Mouse (Mus musculus): ENCODE measurements at regions not wholly inside any gene's neighbourhood (a gene's known extent, or its start where the extent isn't known, plus 50 kb on each side); places are given as distances from the start of the nearest gene placed in this dataset.

- no peak for DNase-seq (ENCODE audit: low read depth, low spot score)
Measured at GRCm38 (mm10) chr9:46738056-46738455, 260.5 kb upstream of the Gm4791 start.

GRCm38 (mm10) chr9:46737446-46737845 is 261.1 kb upstream of the Gm4791 start:
- peak; percentile 49 for DNase-seq (ENCODE audit: low read depth, low spot score)

GRCm38 (mm10) chr9:46736232-46736631 is 262.3 kb upstream of the Gm4791 start:
- no peak for DNase-seq (ENCODE audit: low read depth, low spot score)

GRCm38 (mm10) chr9:46735664-46736067 is 262.9 kb upstream of the Gm4791 start:
- peak; percentile 86 for DNase-seq (ENCODE audit: low read depth, low spot score)

- DNase-seq (ENCODE audit: low read depth, low spot score): peak; percentile 69
Measured at GRCm38 (mm10) chr9:46728465-46728864, 270.1 kb upstream of the Gm4791 start.

- peak; percentile 84 for DNase-seq (ENCODE audit: low read depth, low spot score)
Measured at GRCm38 (mm10) chr9:46724231-46724630, 274.3 kb upstream of the Gm4791 start.

DNA sequence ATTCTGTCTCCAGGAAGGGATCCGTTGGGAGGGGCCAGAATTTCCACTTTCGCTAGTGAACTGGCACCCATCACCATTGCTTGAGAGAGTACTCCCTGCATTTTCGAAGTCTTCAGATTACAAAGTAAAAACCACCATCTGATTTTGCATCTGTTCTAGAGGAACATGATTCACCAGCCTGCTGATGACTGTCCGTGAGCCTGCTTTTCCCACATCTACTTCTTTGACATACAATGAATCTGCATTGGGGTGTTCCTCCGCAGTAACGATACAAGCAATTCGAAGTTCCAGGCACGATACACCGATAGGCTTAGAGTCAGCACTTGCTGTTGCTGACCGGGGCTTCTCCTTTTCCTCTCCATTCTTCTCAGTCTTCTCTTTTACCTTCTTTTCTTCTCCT is 285.1 kb upstream of the Gm4791 start:
- peak; percentile 63 for DNase-seq (ENCODE audit: low read depth, low spot score)

- DNase-seq (ENCODE audit: low read depth, low spot score): peak; percentile 84
Measured at GRCm38 (mm10) chr9:46704151-46704905, 294.2 kb upstream of the Gm4791 start.

DNA sequence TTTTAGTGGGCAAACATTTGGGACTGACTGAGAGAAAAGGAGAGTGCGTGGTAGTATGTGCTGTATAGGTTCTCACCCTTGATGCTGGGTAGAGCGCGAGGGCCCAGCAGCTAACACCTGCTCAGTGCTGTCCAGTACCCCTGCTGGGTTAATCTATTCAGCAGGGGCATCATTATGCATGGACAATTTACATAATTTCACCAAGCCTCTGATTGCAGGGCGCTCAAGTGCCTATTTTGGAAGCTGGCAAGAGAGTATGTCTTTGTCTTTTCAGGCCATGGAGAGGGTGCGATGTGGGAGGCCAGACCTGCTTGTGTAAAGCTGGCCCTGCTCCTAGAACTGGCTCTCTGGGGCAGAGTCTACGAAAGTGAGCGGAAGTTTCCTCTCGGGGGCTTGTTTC is 294.9 kb upstream of the Gm4791 start:
- peak; percentile 65 for DNase-seq (ENCODE audit: low read depth, low spot score)

- peak; percentile 78 for DNase-seq (ENCODE audit: low read depth, low spot score)
Measured at GRCm38 (mm10) chr9:46702901-46703636, 295.5 kb upstream of the Gm4791 start.

DNA sequence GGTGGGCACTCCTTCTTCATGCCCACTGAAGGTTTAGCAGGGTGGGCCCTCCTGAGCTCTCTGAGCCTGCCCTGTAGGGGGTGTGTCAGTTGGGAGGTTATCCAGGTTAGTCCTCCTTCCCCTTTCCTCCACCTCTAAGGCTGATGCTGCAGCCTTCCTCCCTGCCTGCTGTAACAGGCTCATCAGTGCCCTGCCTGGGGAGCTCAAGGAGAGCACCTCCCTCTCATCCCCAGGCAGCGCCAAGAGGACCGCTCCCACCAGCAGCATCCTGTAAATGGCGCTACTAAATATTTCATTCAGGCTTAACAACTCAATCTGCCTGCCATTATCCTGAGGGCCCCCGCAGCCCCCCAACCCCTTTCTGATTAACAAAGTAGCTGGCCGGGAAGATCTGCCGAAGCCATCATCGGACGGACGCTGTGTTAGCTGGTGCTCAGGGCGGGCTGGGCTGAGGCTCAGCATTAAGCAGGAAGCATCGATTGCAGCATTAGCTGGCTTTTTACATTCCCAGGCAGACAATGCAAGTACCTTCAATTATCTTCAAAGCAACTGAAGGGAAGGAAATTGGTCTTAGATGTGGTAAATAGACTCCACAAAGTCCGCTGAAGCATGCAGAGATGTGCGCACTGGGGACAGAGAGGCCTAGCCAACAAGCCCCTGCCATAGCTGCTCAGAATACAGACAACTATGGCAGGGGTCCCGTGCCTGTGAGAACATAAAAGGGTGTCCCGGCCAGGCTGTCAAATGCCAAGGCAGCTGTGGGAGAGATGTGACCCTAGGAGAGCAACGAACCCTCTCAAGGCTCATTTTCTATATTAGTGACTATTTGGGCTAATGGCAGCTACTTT is 296.3 kb upstream of the Gm4791 start:
- DNase-seq (ENCODE audit: low read depth, low spot score): peak; percentile 6

DNA sequence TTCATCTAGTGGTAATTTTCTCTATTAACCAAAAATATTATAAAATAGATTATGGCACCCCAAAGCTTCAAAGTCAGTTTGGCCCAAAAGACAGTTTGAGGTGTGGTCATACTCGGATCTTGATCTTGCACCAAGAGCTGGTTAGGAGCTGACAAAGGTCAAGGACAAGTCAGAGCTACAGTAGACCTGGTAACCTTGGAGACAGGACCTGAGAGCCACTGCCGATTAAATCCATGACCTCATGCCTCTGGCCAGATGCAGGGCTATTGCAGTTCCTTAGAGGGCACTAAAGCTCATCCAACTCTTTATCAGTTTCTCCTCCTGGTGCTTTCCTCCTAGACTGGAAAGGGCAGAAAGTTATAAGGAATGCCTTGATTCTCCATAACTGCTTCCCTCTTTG is 302.4 kb upstream of the Gm4791 start:
- no peak for DNase-seq (ENCODE audit: low read depth, low spot score)

GRCm38 (mm10) chr9:46689331-46689730 is 309.2 kb upstream of the Gm4791 start:
- DNase-seq (ENCODE audit: low read depth, low spot score): peak; percentile 42

DNA sequence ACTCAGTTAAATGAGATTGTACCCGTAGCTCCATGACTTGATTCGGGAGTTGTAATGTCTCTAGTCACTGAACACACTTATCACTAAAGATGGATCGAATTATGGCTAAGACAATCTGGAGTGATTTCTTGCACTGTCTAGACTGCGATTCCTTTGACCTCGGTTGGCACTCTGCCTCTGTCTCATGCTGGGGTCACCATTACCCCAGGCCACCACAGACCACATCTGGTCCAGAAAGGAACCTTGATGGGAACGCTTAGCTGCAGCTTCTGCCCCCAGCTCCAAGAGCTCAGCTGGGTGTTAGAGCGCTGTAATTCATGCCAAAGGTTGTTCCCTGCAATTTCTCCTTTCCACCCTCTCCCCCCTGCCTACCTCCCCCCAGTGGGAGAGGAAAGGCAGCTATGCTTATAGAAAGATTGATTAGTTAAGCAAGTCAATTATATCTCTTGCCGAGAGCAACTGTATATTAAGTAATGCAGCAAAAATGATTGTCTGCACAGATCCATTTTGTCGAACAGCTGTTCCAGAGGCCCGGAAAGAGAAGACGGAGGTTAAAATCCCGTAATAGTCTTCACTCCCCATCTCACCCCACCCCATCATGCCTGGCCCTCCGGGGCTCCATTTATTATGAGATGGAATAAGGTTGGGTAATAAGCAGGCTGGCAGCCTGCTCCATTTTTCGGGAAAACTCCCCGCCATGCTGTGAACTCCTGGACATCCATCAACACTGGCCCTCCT is 314.3 kb upstream of the Gm4791 start:
- DNase-seq (ENCODE audit: low read depth, low spot score): no peak

- no peak for DNase-seq (ENCODE audit: low read depth, low spot score)
Measured at GRCm38 (mm10) chr9:46672050-46672449, 326.5 kb upstream of the Gm4791 start.

DNA sequence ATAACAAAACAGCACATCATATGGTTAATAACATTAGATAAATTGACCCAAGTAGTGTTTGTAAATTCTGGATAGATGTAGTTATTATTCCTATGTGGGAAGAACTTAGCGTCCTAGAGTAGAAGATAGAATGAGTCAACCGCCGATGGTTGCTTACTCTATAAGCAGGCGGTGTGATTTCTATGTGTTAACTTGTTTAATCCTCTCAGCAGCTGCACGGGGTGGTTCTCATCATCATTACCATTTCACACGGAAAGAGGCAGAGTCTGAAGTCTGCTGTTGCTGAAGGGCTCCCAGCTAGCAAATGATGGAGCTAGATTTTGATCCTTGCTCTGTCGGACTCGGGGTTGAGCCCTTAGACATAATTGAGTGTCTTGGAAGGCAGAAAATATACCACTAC is 334.6 kb upstream of the 4931429L15Rik start:
- peak; percentile 69 for DNase-seq (ENCODE audit: low read depth, low spot score)

DNA sequence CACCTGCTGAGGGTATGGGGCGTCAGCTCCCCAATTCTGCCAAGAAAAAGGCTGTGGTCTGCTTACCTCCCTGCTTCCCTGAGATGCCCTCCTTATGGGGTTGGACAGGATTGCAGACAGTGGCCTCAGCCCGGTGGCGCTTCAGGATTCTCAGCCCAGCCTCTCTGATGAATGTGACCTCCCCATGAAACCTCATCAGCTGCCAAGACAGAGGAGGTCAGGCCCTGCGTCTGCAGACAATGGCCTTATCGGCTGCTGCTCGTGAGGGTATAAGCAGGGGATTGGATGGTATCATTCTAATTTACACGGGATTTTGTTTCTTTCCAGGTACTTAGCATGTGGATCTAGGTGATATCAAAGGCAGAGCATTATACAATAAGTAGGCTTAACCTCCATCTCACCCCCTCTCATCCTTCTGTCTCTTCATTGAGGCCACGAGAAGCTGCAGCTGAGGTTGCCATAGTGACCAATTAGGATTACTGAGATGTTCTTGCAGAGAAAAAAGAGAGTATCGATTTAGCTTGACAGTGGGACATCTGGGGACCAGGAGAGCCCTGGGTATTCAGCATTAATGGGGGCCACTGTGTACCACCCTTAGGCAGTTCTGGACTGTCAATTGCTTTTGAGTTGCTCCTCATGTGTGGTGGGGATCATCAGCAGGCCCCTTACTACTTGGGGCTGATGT is 327.6 kb upstream of the 4931429L15Rik start:
- DNase-seq (ENCODE audit: low read depth, low spot score): peak; percentile 73

DNA sequence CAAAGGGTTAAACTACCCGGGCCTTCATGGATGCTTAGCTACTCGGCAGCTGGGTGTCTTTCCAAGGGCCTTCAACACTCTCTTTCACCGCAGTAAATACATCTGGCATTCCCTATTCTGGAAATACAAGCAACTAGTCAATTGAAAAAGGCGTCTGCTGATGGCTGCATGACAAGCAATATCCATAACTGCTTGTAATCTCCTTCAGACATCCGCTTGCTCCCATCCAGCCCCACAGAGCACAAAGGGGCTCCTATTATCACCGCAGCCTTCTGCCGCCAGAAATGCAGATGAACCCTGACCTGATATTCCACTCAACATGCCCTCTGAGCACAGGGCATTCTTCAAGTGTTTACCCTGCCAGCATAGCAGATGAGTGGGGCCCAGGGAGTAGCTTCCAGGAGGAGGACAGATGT is 325.7 kb upstream of the 4931429L15Rik start:
- peak; percentile 22 for DNase-seq (ENCODE audit: low read depth, low spot score)

DNA sequence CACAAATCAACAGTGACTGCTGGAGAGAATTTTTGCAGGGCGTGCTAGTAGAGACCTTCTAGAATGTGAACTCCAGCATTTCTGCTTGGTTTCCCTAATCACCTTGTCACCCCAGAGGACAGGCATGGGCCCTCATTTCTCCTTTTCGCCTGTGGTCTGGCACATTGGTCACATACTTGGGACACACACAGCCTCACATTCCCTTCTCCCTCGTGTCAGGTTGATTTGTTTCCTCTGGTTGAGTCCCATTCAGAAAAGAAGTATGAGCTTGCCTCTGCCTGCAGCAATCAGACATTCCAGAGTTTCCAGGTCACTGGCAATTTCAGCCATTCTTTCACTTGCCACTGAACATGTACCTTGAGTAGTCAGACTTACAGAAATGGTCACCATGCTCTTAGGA is 323.8 kb upstream of the 4931429L15Rik start:
- no peak for DNase-seq (ENCODE audit: low read depth, low spot score)

GRCm38 (mm10) chr9:46642696-46643095 is 322.9 kb upstream of the 4931429L15Rik start:
- DNase-seq (ENCODE audit: low read depth, low spot score): no peak
